ENCODE assay signal across 11 mouse cellular contexts in the genomic region with DNA sequence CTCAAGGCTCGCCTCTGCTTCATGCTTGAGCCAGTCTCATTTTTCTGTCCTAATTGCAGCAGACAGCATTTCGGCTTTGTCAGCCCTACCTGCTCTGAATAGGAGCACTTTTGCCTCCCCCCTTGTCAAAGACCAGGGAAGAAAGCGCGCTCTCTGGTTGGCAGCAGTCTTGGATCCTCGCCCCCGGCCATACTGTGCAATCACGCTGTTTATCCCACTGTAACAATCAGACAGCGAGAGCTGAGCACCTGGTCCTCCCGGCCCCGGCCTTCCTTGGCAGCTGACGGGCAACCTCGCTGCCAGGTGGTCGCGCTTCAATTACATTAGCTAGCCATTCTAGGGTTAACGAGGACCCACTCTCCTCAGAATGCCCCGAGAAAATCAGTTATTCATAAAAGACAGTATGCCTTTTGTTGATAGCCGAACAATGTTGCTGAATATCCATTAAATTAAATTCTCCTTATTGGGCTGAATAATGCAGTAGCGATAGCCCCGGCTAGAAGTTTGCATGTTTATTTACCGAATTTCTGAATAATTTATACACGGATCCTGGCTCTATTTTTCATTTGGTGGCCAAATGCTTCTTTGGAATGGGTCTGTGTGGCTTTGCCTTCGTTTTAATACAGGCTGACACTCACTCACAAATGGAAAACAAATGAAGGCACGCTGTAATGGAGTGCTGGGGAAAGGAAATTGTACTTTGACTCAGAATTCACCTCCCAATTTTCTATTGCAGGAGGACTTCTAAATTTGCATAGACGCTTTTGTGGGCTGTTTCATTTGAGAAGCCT. TPM values are rescaled to one million over a fixed set of nuclear protein-coding genes. Genes with fewer than 3 reads are reported as not detected.
DNase-seq lines count a peak whose midpoint lies in the region; ATAC-seq and TF ChIP-seq lines count a peak whose summit lies in the region.
"Had no signal": no experiment of that assay in that cellular context is flagged by ENCODE, and none has a peak within 500 bp of the region (broad histone marks: within the 10 kb centered on the region; RNA-seq: fewer than 3 reads in every experiment).

No protein-coding gene starts in this region.

- H3K27me3 ChIP-seq in intestine, embryonic 14.5 days (replicated peaks; ENCODE audit: control insufficient read depth, insufficient read depth, low read length): no peaks in the 10 kb centered on the region
- no peaks in the 10 kb centered on the region for H3K27me3 ChIP-seq in intestine, embryonic 15.5 days (replicated peaks)
- H3K27me3 ChIP-seq in cerebellum, adult 2 months (ENCODE audit: control insufficient read depth, insufficient read depth, low read length): no peaks in the 10 kb centered on the region
- H3K27me3 ChIP-seq in forebrain, embryonic 14.5 days (replicated peaks; ENCODE audit: control insufficient read depth, insufficient read depth, low read length): no peaks in the 10 kb centered on the region
- no peaks in the 10 kb centered on the region for H3K27me3 ChIP-seq in midbrain, embryonic 14.5 days (ENCODE audit: control insufficient read depth, insufficient read depth, low read length)

- no peak for TF ChIP-seq POLR2A in cerebellum, adult 2 months (IDR thresholded peaks at IDR 0.05; ENCODE audit: borderline replicate concordance, insufficient read depth, low read length)

- no peaks in the 10 kb centered on the region for H3K9me3 ChIP-seq in intestine, embryonic 14.5 days (ENCODE audit: control insufficient read depth, low read length)
- no peaks in the 10 kb centered on the region for H3K9me3 ChIP-seq in intestine, embryonic 15.5 days
- H3K9me3 ChIP-seq in forebrain, embryonic 14.5 days (replicated peaks; ENCODE audit: control insufficient read depth, low read length): no peaks in the 10 kb centered on the region
- H3K9me3 ChIP-seq in midbrain, embryonic 14.5 days (ENCODE audit: control insufficient read depth, low read length): no peaks in the 10 kb centered on the region

- H3K36me3 ChIP-seq in intestine, embryonic 14.5 days (ENCODE audit: control insufficient read depth, insufficient read depth, low read length): no peaks in the 10 kb centered on the region
- no peaks in the 10 kb centered on the region for H3K36me3 ChIP-seq in intestine, embryonic 15.5 days
- no peaks in the 10 kb centered on the region for H3K36me3 ChIP-seq in forebrain, embryonic 14.5 days (ENCODE audit: control insufficient read depth, insufficient read depth, low read length)
- H3K36me3 ChIP-seq in midbrain, embryonic 14.5 days (ENCODE audit: control insufficient read depth, insufficient read depth, low read length): no peaks in the 10 kb centered on the region

- no peaks in the 10 kb centered on the region for H3K4me1 ChIP-seq in intestine, embryonic 14.5 days (replicated peaks; ENCODE audit: control insufficient read depth, insufficient read depth, low read length)
- H3K4me1 ChIP-seq in intestine, embryonic 15.5 days (replicated peaks): 0 out of 2 replicates have a peak, but pooled peaks cover 3% of the 10 kb centered on the region
- H3K4me1 ChIP-seq in cerebellum, adult 2 months (ENCODE audit: control insufficient read depth, insufficient read depth, low read length): no peaks in the 10 kb centered on the region; the same call in 1 of the 2 replicates
- H3K4me1 ChIP-seq in forebrain, embryonic 14.5 days (ENCODE audit: control insufficient read depth, insufficient read depth, low read length): peaks cover 30% of the 10 kb centered on the region
- H3K4me1 ChIP-seq in midbrain, embryonic 14.5 days (ENCODE audit: control insufficient read depth, insufficient read depth, low read length): peaks cover 33% of the 10 kb centered on the region

- 65% methylated on average over 24 of the region's 24 CpGs for WGBS in intestine, embryonic 14.5 days
- WGBS in intestine, embryonic 15.5 days: 62% methylated on average over 24 of the region's 24 CpGs
- WGBS in cerebellum, adult 2 months: 26% methylated on average over 24 of the region's 24 CpGs
- 2% methylated on average over 24 of the region's 24 CpGs for WGBS in forebrain, embryonic 14.5 days
- WGBS in midbrain, embryonic 14.5 days: 12% methylated on average over 24 of the region's 24 CpGs

- peak overlapping the region; percentile 47; the same call in 1 of the 2 replicates for H3K27ac ChIP-seq in intestine, embryonic 14.5 days (ENCODE audit: low read depth)
- no peak overlapping the region for H3K27ac ChIP-seq in intestine, embryonic 15.5 days
- no peak overlapping the region for H3K27ac ChIP-seq in cerebellum, adult 2 months (ENCODE audit: insufficient read depth, low read length)
- peak overlapping the region; percentile 90 for H3K27ac ChIP-seq in forebrain, embryonic 14.5 days (ENCODE audit: low read depth, low read length)
- peak overlapping the region; percentile 85 for H3K27ac ChIP-seq in midbrain, embryonic 14.5 days (replicated peaks; ENCODE audit: low read depth, low read length)

- no peak overlapping the region for H3K4me2 ChIP-seq in intestine, embryonic 14.5 days (ENCODE audit: low read length)
- no peak overlapping the region for H3K4me2 ChIP-seq in intestine, embryonic 15.5 days (replicated peaks)
- peak overlapping the region; percentile 20 for H3K4me2 ChIP-seq in forebrain, embryonic 14.5 days (ENCODE audit: low read length)
- H3K4me2 ChIP-seq in midbrain, embryonic 14.5 days (ENCODE audit: low read length): peak overlapping the region; percentile 30

- no peak overlapping the region for H3K9ac ChIP-seq in intestine, embryonic 14.5 days (ENCODE audit: low read length)
- H3K9ac ChIP-seq in intestine, embryonic 15.5 days: no peak overlapping the region
- H3K9ac ChIP-seq in forebrain, embryonic 14.5 days (ENCODE audit: low read length): peak overlapping the region; percentile 6; the same call in 1 of the 2 replicates
- peak overlapping the region; percentile 24; the same call in 1 of the 2 replicates for H3K9ac ChIP-seq in midbrain, embryonic 14.5 days (replicated peaks; ENCODE audit: low read length)

- DNase-seq in intestine, embryonic 14.5 days (ENCODE audit: low spot score): no peak
- peak; percentile 44 to 53 for DNase-seq in cerebellum, adult 2 months
- DNase-seq in forebrain, embryonic 14.5 days (ENCODE audit: low spot score): peak; percentile 91
- peak; percentile 84 for DNase-seq in midbrain, embryonic 14.5 days
- no peak for DNase-seq in lung, adult 18-20 months
- no peak for DNase-seq in heart, adult 9 months (ENCODE audit: low spot score in 2 of 2)
- no peak for DNase-seq in kidney, adult 9 months
- DNase-seq: lung, postnatal 36 days had no signal

- no peak overlapping the region for H3K4me3 ChIP-seq in intestine, embryonic 14.5 days (ENCODE audit: low read depth, low read length)
- H3K4me3 ChIP-seq in intestine, embryonic 15.5 days (replicated peaks): no peak overlapping the region
- peak overlapping the region; percentile 34 for H3K4me3 ChIP-seq in cerebellum, adult 2 months (replicated peaks; ENCODE audit: insufficient read depth, low read depth, low read length)
- H3K4me3 ChIP-seq in forebrain, embryonic 14.5 days (ENCODE audit: low read depth, low read length): no peak overlapping the region
- H3K4me3 ChIP-seq in midbrain, embryonic 14.5 days (replicated peaks; ENCODE audit: low read depth, low read length): no peak overlapping the region

- TF ChIP-seq CTCF in cerebellum, adult 2 months (IDR thresholded peaks at IDR 0.05; ENCODE audit: borderline replicate concordance, insufficient read depth, low read depth, low read length): no peak

- ATAC-seq in intestine, embryonic 14.5 days (replicated peaks; ENCODE audit: low FRiP score, low TSS enrichment, low read depth): no peak
- no peak for ATAC-seq in intestine, embryonic 15.5 days
- peak; percentile 91 for ATAC-seq in forebrain, embryonic 14.5 days
- ATAC-seq in midbrain, embryonic 14.5 days (ENCODE audit: low FRiP score, low TSS enrichment): peak; percentile 82

RNA-seq across cellular contexts. Expression of a gene that starts 57.9 kb away (rescaled TPM):
- polyA plus RNA-seq in intestine, embryonic 14.5 days (2014; fragmentation: Nextera tagmentation; extraction: Ambion mirVana): 1.6 and 1.8 TPM in 2 replicates
- polyA plus RNA-seq in intestine, embryonic 15.5 days (2015; fragmentation: Nextera tagmentation; extraction: Ambion mirVana): 1.1 TPM in 2 replicates
- 0.65 and 0.74 TPM in 2 replicates for polyA plus RNA-seq in cerebellum, adult 2 months (2012; rRNA removed)
- polyA plus RNA-seq in forebrain, embryonic 14.5 days (2014; fragmentation: Nextera tagmentation; extraction: Ambion mirVana): 12.6 and 14.7 TPM in 2 replicates
- polyA plus RNA-seq in midbrain, embryonic 14.5 days (2014; fragmentation: Nextera tagmentation; extraction: Ambion mirVana): 5.8 and 7.6 TPM in 2 replicates
- polyA plus RNA-seq: C2C12; heart, postnatal 0 days had no signal

Comparison
In these comparisons a context has a peak if more than half of its experiments do, and no peak if none do; other contexts are left out.
1. H3K27ac ChIP-seq: peak in intestine, embryonic 14.5 days (single experiment), forebrain, embryonic 14.5 days (single experiment) and midbrain, embryonic 14.5 days (single experiment); none in intestine, embryonic 15.5 days (single experiment) and cerebellum, adult 2 months (single experiment).
2. ATAC-seq: peak in forebrain, embryonic 14.5 days (single experiment) and midbrain, embryonic 14.5 days (single experiment); none in intestine, embryonic 14.5 days (single experiment) and intestine, embryonic 15.5 days (single experiment).
3. DNase-seq: peak in cerebellum, adult 2 months (2 of 2), forebrain, embryonic 14.5 days (single experiment) and midbrain, embryonic 14.5 days (single experiment); none in intestine, embryonic 14.5 days (single experiment), lung, adult 18-20 months (0 of 2), heart, adult 9 months (0 of 2) and kidney, adult 9 months (single experiment).
4. H3K4me2 ChIP-seq: peak in forebrain, embryonic 14.5 days (single experiment) and midbrain, embryonic 14.5 days (single experiment); none in intestine, embryonic 14.5 days (single experiment) and intestine, embryonic 15.5 days (single experiment).
5. H3K9ac ChIP-seq: peak in forebrain, embryonic 14.5 days (single experiment) and midbrain, embryonic 14.5 days (single experiment); none in intestine, embryonic 14.5 days (single experiment) and intestine, embryonic 15.5 days (single experiment).